Mouse (Mus musculus) adrenal gland, adult (tissue): ENCODE results near the gene Apoh.

Experiments used
- DNase-seq, 2 experiments: peaks; one replicate each; pipeline ENCODE4 v3.0.0; 2022 to 2023; ENCODE audit warnings: low spot score in 1 of 2; ENCODE audit not compliant: inconsistent age in 2 of 2

Gene Apoh

DNA sequence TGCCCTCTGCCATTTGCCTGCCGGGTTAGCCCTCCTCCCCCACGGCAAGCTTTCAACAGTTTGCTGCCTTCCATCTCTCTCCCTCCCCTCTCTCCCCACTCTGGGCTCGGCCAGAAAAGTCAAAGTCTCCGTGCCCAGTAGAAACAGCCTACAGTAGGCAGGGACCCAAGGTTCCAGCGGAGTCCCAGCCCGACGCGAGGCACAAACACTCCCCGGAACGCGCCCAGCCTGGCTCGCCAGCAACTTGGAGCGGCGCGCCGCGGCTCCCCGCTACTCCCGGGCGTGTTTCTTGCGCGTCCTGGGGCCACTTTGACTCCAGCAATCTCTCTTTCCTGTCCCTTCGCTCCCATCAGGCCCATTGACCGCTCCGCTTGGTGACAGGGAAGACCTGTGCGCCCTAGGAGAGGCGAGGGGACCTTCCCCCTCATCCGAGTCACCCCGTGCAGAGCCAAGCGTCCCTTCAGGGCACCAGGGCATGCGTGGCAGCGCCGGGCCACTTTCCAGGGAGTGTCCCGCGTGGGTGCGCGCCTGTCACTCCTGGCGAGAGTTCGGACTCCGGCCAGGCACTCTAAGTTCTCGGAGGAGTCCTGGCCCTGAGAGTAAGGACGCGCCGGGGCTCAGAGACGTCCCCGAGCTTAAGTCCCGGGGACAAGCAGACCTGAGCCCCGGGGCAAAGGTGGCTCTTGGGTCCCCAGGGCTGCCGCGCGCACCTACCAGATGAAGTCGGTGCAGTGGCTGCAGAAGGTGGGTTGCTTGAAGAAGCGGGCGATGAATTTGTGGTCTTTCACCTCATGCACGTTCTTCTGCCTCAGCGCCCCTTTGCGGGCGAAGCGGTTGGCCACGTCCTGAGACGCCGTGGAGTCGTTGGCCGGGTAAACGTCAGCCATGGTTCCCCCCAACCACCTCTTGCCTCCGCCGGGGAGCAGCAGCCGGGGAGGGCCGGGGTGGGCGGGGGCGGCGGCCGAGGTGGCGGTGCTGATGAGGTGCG, at the start of gene Apoh:
Apoh (plus strand) TSS at position 574 of the 988 bp plus-strand sequence.
- DNase-seq: peak; percentile 36 to 79

DNA sequence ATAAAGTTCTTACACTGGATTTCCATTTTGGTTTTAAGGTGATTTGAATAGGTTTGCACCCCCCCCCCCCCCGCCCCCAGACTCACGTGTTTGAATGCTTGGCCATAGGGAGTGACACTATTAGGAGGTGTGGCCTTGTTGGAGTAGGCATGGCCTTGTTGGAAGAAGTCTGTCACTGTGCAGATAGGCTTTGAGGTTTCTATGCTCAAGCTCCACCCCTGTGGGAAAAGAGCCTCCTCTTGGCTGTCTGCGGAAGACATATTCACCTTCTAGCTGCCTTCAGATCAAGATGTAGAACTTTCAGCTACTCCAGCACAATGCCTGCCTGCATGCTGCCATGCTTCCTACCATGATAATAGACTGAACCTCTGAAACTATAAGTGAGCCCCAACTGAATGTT, 49.3 kb upstream of the Apoh start:
- DNase-seq: no peak

DNA sequence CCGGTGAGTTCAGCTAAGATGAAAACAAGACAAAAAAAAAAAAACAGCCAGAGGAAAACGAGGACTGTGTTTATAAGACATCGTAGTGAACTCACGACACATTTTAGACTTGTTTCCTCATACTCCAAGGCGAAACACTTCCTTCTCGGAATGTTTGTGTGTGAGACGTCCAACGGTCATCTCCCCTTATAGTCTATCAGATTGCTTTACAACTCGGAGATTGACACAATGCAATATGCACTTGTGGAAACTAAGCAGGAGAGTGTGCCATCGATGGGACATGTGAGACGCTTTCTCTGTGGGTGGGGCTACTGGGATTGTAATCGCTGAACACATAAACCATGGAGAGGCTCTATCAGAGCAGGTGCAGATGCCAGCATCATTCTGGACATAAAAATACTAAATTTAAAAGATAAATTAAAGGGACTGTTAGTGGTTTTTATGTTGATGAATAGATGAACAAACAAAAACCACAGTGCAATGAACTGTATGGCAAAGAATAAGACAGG, 48.8 kb upstream of the Apoh start:
- DNase-seq: no peak

DNA sequence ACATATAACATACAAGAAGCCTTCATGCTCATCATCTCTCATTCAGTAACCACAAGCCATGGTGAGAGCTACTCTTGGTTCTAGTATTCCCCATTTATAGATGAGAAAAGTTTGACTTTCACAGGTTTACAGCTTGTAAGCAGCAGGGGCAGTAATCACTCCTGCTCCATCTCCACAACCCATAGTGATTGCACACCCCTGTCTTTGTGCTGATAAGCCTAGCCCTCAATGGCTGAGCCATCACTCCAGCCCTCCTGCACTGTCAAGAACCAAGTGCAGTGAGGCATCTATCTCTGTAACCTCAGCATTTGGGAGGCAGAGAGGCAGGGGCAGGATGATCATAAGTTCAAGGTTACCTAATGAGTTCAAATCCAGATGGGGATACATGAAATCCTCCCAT, 47.8 kb upstream of the Apoh start:
- DNase-seq: no peak

DNA sequence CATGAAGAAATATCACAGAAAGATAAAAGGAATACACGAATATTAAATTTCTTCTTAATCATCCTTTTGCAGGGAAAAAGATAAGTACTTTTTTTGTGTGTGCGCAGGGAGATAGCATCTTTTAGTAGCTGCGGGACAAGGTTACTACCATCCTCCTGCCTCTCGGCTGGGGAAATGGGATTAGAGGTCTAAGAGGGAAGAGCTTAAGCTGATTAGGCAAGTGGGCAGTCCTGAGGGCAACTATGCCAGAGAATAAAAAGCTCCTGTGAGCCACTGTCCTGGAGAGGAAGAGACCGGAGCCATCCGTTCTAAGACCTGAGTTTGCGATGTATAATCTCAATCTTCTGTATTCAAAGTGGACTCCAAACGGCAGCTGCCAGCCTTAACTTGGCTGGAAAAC, 45.2 kb upstream of the Apoh start:
- no peak for DNase-seq

DNA sequence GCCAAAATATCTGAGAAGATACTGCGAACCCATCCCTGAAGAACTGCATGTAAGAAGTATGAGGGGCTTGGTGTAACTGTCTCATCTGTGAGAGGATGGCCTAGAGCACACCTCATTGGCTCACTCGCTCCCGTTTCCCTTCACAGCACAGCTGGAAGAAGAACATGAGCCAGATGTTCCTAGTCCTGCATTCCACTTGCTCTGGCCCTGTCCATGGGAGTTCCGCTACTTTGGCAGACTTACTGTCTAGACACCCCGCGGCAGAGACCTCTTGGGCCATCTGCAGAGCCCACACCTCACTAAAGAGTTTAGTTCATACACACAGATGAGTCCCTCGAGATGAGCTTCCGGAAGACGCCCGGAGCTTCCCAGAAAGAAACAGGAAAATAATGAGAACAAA, 43.2 kb upstream of the Apoh start:
- no peak for DNase-seq

DNA sequence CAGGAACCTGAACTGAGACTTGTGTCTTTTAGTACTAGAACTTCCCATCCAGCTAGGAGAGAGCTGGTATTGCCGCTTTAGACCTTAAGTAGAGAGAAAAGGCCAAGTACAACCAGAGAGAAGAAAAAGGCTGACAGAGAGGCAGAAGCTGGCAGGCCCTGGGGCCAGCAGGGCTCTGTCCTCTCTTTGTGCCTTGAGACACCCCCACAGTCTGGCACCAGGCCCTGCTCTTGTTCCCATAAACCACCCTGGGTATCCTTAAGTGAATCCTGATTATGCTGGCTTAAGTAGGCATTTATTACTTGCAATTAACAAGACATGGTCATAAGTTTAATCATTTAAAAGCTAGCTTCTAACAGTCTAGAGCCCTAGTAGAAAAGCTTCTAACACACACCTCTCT, 42.7 kb upstream of the Apoh start:
- DNase-seq: no peak

DNA sequence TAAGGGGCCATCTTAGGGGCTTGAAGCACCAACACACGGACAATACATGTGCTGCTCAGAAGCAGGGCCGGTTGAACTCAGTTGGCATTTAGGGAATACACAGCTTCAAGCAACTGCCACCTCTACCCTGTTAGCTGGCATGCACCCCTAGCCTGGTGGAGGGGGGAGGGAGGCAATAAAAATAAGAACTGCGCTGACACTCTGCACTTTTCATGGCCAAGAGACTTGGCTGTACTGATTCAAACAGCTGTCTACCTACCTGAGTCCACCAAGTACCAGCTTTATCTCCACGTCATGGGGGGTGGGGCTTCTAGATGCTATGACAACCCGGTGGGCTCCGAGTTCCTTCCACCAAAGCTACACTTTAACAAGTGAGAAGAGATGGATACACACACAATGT, 42.1 kb upstream of the Apoh start:
- no peak for DNase-seq

DNA sequence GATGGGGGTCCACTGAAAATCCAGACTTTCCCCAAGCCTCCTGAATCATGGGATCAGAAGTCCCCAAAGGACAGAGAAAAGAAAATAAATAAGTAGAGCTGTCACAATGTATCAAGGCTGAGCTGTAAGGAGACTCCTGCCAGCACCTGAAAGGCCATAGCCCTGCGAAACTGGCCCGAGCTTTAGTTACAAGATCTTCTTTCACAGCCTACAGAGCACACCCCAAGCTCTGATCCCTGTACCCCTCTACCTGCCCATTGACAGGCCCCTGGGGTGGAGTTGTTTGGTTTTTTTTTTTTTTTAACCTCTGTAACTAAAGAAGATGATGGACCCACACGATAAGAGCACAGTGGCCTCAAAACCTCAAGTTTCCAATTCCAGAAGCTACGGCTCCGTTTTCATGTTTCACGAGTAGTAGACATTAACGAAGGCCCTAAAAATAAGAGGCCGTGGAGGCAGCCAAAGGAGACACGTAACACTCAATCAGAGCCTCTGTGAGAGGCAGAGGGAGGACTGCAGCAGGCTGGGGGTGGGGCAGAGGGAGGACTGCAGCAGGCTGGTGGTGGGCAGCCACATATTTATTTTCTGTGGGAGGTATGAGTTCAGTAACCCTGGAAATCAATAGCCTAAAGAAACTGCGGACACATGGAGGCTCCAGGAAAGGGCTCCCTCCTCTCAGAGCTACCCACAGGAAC, 41.2 kb upstream of the Apoh start:
- no peak for DNase-seq

DNA sequence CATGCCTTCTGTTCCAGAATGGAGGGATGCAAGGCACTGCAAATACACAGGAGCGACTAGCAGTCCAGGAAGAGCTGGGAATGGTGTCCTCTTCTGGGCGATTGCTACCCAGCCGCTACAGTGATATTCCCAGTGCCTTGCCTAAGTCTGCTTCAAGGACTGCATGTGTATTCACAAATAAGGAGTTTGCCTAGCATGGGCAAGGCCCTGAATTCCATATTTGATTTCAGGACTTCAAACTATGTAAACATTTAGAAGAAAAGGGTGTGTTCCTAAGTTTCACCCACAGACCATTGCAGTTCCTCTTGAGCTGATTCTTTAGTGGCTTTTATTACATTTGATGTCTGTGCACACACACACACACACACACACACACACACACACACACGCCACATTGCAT, 39.4 kb upstream of the Apoh start:
- no peak for DNase-seq

DNA sequence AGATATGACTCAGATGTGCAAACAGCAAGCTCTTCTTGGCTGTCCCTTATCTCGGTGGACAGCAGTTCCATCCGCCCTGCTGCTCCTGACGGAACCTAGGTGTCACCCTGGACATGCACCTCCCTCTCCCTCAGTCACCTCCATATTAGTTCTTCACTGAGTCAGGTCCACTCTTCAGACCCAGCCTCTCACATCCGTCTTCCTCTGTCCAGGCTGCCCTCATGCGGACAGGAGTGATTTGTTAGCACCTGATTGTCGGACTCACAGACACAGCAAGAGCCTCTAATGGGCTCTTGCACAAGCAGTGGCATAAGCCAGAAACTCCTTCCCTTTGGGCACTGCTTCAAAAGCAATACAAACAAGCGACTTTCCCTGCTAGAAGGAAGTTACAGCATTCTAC, 35.9 kb upstream of the Apoh start:
- no peak for DNase-seq

DNA sequence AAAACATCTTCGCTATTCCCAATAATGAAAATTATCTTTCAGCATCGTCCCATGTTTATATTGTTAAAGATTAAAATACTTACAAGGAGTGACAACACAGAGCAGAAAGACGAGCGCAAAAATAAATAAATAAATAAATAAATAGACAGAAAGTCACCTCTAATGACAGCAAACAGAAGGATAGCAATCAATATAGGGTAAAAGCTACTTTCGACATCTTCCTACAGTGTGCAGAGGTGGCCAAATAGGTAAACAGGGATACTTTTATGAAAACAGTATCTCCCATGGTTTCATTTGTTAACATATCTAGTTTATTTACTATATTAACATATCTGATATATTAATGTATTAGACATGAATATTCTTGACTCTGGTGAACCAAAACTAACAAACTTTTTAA, 34.9 kb upstream of the Apoh start:
- DNase-seq: no peak

DNA sequence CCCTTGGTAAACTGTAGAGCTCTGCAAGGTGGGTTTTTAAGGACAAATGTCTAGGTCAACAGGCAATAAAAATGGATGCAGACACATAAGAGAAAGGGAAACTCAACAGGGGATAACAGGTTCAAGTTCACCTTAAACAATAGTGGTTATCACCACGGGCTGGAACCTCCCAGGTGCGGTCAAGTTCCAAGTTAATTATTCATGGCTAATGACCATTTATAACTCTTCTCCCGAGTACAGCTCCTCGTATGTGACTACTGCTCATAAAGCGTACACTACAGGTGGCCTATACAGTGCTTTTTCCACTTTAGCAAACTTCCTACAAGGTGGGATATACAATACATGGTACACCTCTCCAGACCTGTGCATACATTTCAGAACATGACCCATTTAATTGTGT, 33.4 kb upstream of the Apoh start:
- DNase-seq: no peak

DNA sequence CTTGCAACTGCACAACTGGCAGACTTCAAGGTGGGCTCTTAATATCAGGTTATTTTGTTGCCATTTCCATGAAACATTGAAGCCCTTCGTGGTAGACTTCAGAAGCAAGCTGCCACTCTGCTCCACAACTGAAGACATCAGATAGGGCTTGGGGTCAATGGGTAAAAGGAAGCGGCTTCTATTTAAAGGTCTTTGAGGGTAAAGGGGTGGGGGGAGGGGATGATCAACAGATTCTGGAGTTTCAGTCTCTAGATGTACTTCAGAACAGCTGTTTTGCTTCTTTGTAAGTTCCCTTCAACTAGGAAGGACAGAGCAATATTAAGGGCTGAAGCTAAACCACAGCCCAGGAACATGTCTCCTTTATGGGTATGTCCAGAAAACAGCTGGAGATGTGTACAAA, 31.2 kb upstream of the Apoh start:
- DNase-seq: no peak

DNA sequence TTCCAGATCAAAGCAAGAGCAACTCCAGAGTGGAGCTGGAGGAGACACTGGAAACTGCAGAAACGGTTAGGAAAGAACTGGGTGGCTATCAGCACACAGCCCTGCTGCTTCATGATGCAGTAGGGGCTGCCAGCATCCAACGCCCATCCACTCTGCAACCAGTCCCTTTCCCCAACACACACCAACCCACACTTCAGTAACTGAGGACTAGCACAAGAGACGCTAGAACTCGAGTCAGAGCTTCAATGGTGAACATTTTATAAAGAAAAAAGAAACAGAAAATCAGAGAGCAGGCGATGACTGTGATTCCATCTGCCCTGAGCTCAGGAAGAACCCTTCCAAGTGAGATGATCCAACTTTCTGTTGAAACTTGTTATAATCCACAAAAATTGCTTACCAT, 30.6 kb upstream of the Apoh start:
- DNase-seq: no peak

DNA sequence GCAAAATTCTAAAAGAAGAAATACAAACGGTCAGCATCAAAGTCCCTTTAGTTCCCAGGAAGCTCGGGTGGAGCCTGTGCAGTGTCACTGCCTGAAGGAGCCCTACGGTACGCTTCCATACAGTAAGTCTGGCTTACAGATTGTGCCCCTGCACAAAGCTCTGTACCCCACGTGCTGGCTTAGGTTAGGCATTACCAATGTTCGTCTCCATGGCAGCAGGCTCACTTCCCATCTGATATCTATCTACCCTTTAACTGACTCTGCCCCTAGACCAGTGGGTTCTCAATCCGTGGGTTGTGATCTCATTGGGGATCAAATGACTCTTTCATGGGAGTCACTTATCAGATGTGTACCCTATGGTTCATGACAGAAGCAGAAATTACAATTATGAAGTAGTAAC, 27.4 kb upstream of the Apoh start:
- DNase-seq: no peak

DNA sequence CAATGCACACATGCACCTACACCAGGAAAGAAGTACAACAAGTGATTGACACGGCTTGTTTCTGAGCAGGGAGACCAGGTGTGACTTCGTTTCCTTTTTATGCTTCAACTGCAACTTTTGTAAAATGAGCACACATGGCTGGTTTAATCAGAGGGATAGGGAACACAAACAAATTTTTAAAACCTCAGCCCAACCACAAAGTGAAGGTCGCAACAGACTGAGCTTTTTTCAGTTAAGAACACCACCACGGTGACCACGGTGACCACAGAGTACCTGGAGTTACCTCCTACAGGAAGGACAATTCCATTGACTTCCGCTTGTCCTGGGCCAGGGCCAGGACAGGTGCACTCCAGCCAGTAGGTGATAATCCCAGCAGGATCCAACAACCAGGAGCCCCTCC, 25.3 kb upstream of the Apoh start:
- DNase-seq: no peak

DNA sequence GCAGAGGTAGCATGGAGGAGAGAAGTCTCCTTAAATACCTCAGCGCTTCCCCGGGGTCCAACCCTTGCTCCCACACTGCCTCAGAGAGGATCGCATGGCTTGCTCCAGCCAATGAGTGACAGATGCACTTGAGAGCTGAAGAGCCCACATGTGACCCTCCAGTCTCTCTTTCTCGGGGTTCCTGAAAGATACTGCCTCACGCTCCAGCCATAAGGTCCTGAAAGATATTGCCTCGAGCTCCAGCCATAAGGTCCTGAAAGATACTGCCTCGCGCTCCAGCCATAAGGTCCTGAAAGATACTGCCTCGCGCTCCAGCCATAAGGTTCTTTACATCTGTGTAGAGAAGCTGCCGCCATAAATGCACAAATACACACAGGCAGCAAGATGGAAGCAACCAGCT, 24.0 kb upstream of the Apoh start:
- DNase-seq: no peak

DNA sequence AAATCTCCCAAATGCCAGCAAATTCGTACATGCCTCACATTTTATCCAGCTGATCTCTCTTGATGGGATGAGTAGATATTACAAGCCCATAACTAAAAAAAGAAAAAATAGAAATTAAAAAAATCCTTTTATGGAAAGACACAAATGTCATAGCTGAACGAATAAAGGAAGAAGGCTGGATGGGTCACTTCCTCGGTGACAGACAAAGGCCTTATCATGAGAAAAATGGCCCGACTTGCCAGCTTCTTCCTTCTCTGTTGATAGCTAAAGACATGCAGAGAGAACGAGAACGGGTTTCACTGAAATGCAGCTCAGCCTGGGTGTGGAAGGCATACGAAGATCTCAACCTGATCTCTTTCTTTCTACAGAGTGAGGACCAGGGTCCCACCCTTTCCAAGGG, 22.6 kb upstream of the Apoh start:
- DNase-seq: no peak

DNA sequence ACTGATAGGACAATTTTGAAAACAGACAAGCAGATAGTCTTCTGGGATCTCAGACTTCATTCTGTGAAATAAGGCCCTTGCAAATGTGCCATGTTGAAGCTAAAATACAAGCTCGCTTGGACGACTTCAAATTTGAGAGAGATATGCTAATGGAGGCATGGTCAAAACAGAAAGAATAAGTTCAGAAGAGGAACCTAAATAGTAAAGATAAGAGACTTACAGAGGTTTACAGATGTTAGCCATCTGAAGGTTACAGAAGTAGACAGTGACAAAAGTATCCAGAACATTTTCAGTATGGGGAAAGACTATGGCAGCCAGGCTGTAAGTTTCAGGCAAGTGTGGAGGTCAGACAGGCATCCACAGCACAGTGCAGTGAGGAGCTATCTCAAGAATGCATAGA, 21.0 kb upstream of the Apoh start:
- no peak for DNase-seq

DNA sequence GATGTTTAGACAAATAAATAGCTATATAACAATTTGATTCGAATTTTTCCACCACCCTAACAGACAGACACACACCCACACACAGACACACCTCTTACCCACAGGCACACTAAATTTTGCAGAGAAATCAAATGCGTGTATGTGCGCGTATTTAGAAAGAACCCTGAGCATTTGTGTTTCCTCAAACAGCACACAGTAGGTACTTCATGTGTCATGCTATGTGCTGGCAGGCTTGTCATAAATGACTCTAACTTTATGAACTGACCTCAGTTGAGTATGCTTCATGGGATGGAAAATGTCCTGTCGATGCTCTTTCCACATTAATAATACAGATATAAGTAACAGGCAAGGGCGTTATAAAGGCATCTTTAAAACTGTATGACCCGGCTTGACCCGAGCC, 17.2 kb upstream of the Apoh start:
- DNase-seq: no peak

DNA sequence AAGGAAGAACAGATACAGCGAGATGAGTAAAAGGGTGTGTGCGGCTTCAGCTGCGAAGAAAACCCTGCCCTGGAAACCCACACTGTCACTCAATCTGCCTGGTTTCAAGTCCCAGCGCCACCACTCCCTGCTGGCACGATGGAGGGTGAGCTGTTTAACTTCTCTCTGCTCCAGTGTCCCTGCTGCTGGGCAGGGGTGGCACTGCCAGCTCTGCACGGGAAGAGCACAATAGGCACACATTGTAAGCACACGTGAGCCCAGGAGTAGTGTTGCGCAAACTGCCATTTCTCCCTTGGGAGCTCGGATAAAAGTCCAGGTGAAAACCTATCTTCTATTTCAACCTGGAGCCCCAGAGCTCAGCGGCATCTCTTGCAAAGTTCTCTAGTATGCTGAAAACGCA, 12.3 kb upstream of the Apoh start:
- DNase-seq: no peak
